Mouse (Mus musculus) forebrain, postnatal 0 days (tissue): ENCODE data around the gene Tns1. TPM values are rescaled to one million over a fixed set of nuclear protein-coding genes. Genes with fewer than 3 reads are reported as not detected.

ENCODE experiments used
- ATAC-seq: fragments of 200-750 bp; cut with Nextera tagmentation; 2 replicates; pipeline ENCODE4 v1.8.0; 2017; ENCODE audit warnings: mild to moderate bottlenecking, moderate library complexity
- DNase-seq: peaks from one replicate; pipeline ENCODE4 v3.0.0-alpha.2; 2015
- H3K27ac ChIP-seq: fragments of 300-500 bp; sonication (generic); 2 replicates; pipeline ENCODE4 v1.5.1; 2014; ENCODE audit warnings: low read depth, mild to moderate bottlenecking, antibody characterized with exemption, low read length, moderate library complexity, mixed read lengths
- H3K27me3 ChIP-seq: fragments of 300-500 bp; sonication (generic); 2 replicates; pipeline ENCODE4 v1.6.1; 2014; ENCODE audit warnings: mild to moderate bottlenecking, low read length, mixed read lengths; ENCODE audit not compliant: insufficient read depth
- H3K36me3 ChIP-seq: fragments of 300-500 bp; sonication (generic); 2 replicates; pipeline ENCODE4 v1.6.1; 2014; ENCODE audit warnings: mild to moderate bottlenecking, moderate library complexity; ENCODE audit not compliant: insufficient read depth
- H3K4me1 ChIP-seq: fragments of 300-500 bp; sonication (generic); 2 replicates; pipeline ENCODE4 v1.6.1; 2014; ENCODE audit warnings: antibody characterized with exemption; ENCODE audit not compliant: insufficient read depth
- H3K4me2 ChIP-seq: fragments of 300-500 bp; sonication (generic); 2 replicates; pipeline ENCODE4 v1.6.1; 2014; ENCODE audit warnings: low read depth, mild to moderate bottlenecking, moderate library complexity
- H3K4me3 ChIP-seq: fragments of 300-500 bp; sonication (generic); 2 replicates; pipeline ENCODE4 v1.5.1; 2014; ENCODE audit warnings: low read depth, low read length, mixed read lengths
- H3K9ac ChIP-seq: fragments of 300-500 bp; sonication (generic); 2 replicates; pipeline ENCODE4 v1.6.1; 2014; ENCODE audit warnings: mild to moderate bottlenecking
- H3K9me3 ChIP-seq: fragments of 300-500 bp; sonication (generic); 2 replicates; pipeline ENCODE4 v1.6.1; 2016; ENCODE audit warnings: low read length
- CTCF ChIP-seq: sonication (generic); IDR thresholded peaks from 2 replicates; pipeline ENCODE4 v1.5.1; 2016; ENCODE audit warnings: antibody characterized with exemption, control low read depth, low read depth
- WGBS: fragments of 180-500 bp; shearing (Covaris S2); extraction: QIAGEN DNeasy Blood & Tissue Kit; methylation state at CpG from one replicate; pipeline ENCODE4 v1.1.7; 2014; 5-methylcytosine and 5-hydroxymethylcytosine counted together
- polyA plus RNA-seq: library from polyadenylated mRNA; unstranded; fragments of >200 nt; fragmentation: Nextera tagmentation; extraction: Ambion mirVana; gene quantifications from 2 replicates; pipeline ENCODE4 v1.2.1, GENCODE M21; 2015
- total RNA-seq: library from RNA; depleted of rRNA; stranded (reverse); fragments of >200 nt; gene quantifications from 2 replicates; pipeline ENCODE4 v1.2.3, GENCODE M21; 2014

The Tns1 gene
- total and polyA plus RNA-seq, 2 experiments from 2014 or later = 7.0 to 21.8 TPM

DNA sequence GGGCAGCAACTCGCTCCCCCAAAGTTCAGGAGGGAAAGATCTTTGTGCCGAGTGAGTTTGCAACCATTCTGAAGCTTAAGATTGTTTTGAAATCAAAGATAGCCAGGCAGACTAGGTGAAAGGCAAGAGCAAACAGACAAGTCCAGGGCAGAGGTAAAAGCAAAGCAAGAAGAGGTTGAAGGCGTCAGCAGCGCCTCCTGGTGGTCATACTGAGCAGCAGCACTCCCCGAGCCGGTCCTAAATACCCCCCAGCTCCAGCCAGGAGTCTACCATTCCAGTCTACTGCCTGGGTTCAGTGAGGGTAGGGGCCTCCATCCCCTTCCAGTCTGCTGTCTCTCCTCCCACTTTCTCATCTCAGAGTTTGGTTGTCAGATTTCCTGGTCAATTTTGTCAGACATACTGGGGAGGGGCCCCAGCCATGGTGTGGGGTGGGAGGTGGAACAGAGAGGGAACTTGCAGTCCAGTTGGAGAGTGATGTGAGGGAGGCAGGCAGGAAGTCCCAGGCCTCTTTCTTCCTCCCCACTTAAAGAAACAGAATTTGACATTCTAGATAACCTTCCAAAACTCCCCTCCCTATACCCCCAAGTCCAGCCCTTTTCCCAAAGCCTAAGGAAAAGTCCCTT lies 41.3 kb downstream of the Tns1 start:
- TF ChIP-seq CTCF = peak; percentile 66
- Histone ChIP-seq H3K27me3 (no peaks in the 10 kb centered on the region), H3K9ac (no peak overlapping the region), H3K4me3 (no peak overlapping the region), H3K4me2 (no peak overlapping the region), H3K36me3 (no peaks in the 10 kb centered on the region), H3K27ac (no peak overlapping the region), H3K4me1 (no peaks in the 10 kb centered on the region), H3K9me3 (no peaks in the 10 kb centered on the region)
- peak; percentile 35 for DNase-seq
- WGBS = 21% methylated on average over 6 of the region's 6 CpGs
- no peak for ATAC-seq

DNA sequence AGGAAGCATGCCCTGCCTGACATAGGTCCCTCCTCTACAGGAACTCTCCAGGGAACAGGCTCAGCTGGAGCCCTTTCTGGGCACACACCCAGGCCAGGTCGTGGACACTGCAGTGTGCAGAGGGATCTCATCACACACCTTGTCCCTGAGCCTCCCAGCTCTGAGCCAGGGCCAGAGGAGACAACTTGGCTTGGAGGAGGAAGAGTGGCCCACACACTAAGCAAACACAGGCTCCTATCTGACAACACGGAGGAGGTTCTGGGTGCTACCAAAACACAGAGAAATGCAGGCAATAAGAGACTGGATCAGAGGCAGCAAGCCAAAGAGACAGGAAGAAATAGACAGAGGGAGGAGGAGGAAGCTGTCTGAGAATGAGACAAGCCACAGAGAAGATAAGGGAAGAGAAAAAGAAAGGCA lies 42.7 kb downstream of the Tns1 start:
- Histone ChIP-seq H3K27ac (no peak overlapping the region), H3K9ac (no peak overlapping the region), H3K9me3 (no peaks in the 10 kb centered on the region), H3K4me2 (no peak overlapping the region), H3K36me3 (no peaks in the 10 kb centered on the region), H3K27me3 (no peaks in the 10 kb centered on the region), H3K4me1 (no peaks in the 10 kb centered on the region), H3K4me3 (no peak overlapping the region)
- no peak for ATAC-seq
- DNase-seq = no peak
- TF ChIP-seq CTCF = no peak
- 51% methylated on average over 2 of the region's 2 CpGs for WGBS

DNA sequence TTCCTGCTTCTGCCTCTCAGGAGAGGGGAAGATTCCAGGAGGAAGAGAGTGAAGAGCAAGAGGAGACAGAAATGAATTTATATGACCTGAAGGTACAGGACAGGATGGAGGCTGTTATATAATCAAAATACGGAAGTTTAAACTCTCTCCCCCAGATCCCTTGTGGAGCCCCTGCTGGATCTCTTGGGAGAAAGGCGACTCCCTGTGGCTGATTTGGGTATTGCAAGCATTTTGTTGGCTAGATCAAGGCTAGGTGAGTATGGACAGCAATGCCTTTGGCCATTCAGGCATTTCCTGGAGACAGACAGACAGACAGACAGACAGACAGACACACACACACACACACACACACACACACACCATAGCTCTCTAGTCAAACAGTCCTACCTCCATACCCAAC lies 46.9 kb downstream of the Tns1 start:
- WGBS = 10% methylated on average over 2 of the region's 2 CpGs
- no peak for ATAC-seq

DNA sequence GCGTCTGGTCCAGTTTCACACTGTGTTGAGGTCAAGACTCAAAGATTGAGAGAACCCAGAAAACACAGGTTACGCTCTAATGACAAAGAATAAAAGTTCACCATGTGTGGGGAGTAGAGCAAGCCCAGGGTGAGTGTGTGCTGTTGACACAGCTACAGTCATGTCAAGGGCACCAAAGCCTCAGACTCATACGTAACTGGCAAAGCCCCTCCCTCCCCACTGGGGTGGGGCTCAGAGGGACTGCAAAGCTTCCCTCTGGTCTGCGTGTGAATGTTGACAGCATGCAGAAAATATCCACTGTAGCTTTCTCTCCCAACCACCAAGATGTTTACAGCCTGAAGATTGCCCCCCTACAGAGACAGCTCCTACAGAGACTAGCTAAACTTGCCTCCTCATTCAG lies 48.0 kb downstream of the Tns1 start:
- H3K4me2 ChIP-seq = no peak overlapping the region
- no peak overlapping the region for H3K4me3 ChIP-seq
- no peaks in the 10 kb centered on the region for H3K4me1 ChIP-seq
- TF ChIP-seq CTCF = no peak
- ATAC-seq (no peak), DNase-seq (no peak)
- no peaks in the 10 kb centered on the region for H3K36me3 ChIP-seq
- WGBS = 86% methylated on average over 4 of the region's 4 CpGs
- no peaks in the 10 kb centered on the region for H3K27me3 ChIP-seq
- H3K9ac ChIP-seq = no peak overlapping the region
- no peaks in the 10 kb centered on the region for H3K9me3 ChIP-seq
- H3K27ac ChIP-seq = no peak overlapping the region

More for the DNA sequence above, 46.9 kb downstream of the Tns1 start:
- Histone ChIP-seq H3K9me3 (no peaks in the 10 kb centered on the region), H3K27ac (no peak overlapping the region), H3K4me1 (no peaks in the 10 kb centered on the region), H3K4me2 (no peak overlapping the region), H3K9ac (no peak overlapping the region), H3K27me3 (no peaks in the 10 kb centered on the region), H3K36me3 (no peaks in the 10 kb centered on the region), H3K4me3 (no peak overlapping the region)
- peak; percentile 69 for DNase-seq
- peak; percentile 77 for TF ChIP-seq CTCF

DNA sequence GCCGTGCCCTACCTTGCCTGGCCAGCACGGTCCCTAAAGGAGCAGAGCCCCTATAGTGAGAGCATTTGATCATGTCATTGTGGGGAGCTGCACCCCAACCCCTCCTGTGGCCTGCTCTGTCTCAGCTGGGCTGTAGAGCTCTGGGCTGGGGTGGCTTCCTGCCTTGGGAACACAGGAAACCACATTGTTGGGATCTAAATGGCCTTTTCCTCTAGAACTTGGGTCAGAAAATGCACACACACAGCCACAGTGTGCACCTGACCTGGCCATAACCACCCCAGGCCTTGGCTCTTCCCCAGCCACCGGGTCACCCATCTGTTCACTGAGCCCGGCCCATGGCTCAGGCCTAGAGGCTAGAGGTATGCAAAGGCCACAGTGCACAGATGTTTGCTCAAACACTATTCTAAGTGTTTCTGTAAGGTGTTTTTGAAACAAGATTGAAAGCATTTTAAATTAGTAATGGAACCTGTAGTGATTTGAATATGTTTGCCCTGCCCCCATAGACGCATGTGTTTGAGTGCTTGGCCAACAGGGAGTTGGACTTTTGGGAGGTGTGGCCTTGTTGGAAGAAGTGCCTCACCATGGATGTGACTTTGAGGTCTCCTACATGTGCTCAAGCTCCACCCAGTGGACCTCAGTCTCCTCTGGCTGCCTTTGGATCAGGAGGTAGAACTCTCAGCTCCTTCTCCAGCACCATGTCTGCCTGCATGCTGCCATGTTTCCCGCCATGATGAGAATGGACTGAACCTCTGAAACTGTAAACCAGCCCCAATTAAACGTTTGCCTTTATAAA lies 49.4 kb downstream of the Tns1 start:
- Histone ChIP-seq H3K4me1 (no peaks in the 10 kb centered on the region), H3K9me3 (no peaks in the 10 kb centered on the region), H3K4me3 (no peak overlapping the region), H3K4me2 (no peak overlapping the region), H3K9ac (no peak overlapping the region), H3K27me3 (no peaks in the 10 kb centered on the region), H3K36me3 (no peaks in the 10 kb centered on the region), H3K27ac (no peak overlapping the region)
- WGBS = 89% methylated on average over 7 of the region's 7 CpGs
- TF ChIP-seq CTCF = no peak
- ATAC-seq (no peak), DNase-seq (no peak)

DNA sequence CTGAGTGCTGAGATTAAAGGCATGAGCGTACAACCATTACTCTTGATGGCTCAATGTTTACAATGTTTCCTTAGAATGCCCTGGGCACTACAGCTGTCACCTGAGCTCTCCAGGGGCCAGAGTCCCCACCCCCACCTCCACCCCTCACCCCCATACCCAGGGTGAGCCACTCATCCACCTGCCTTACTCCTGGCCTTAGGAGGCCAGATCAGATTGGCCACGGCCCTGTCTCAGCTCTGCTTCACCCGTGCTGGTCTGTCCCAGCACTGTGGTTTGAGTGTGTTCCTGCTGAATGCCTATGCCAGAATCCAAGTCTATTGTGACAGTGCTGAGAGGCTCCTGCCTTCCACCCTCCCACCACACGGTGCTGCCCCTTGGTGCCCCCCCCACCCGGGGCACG lies 50.5 kb downstream of the Tns1 start:
- Histone ChIP-seq H3K4me3 (no peak overlapping the region), H3K36me3 (no peaks in the 10 kb centered on the region), H3K9ac (no peak overlapping the region), H3K4me2 (no peak overlapping the region), H3K4me1 (peaks cover under 1% of the 10 kb centered on the region; the same call in 1 of the 2 replicates), H3K27ac (no peak overlapping the region), H3K9me3 (no peaks in the 10 kb centered on the region), H3K27me3 (no peaks in the 10 kb centered on the region)
- DNase-seq = no peak
- 81% methylated on average over 6 of the region's 6 CpGs for WGBS
- ATAC-seq = no peak
- no peak for TF ChIP-seq CTCF

DNA sequence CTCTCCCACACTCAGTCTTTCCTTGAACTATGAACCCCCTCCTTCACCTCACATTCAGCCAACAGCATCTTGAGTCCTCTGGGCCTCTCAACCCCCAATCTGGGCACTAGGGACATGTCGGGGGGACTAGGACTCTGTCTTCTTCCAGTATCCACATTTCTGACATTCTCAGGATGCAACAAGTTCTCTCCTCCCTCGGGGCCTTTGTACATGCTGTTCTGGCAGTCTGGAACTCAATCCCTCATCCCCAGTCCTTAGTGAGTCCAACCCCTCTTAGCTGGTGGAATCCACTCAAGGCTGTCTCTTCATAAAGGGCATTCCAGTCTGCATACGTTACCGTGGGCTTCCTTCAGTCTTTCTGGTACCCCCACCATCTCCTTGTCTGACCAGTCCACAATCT lies 53.5 kb downstream of the Tns1 start:
- Histone ChIP-seq H3K27ac (no peak overlapping the region), H3K36me3 (no peaks in the 10 kb centered on the region), H3K9me3 (no peaks in the 10 kb centered on the region), H3K4me1 (peaks cover 9% of the 10 kb centered on the region), H3K4me3 (no peak overlapping the region), H3K9ac (no peak overlapping the region), H3K27me3 (no peaks in the 10 kb centered on the region), H3K4me2 (no peak overlapping the region)
- TF ChIP-seq CTCF = no peak
- no peak for DNase-seq
- 88% methylated on average over 4 of the region's 4 CpGs for WGBS
- ATAC-seq = no peak
